Mouse (Mus musculus): ENCODE data around the gene Galm.

DNA sequence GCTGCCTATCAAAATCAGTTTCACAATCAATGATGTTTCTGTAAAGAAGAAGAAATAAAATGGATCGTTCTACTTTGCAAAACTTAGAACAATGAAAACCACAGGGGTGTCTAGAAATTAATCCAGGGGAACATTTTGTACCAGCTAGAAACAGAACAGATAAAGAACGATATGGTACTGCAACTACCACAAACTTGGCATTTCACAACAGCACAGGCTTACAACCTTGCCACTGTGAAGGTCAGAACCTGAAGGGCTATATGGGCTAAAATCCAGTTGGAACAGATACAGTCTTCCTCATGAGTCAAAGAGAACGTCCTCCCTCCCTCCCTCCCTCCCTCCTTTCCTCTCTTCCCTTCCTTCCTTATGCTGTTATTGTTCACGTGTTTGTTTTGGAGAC is 36.7 kb upstream of the Galm start:
- no peak for TF ChIP-seq CTCF (IDR thresholded peaks at IDR 0.05; ENCODE audit: control insufficient read depth, insufficient read depth, insufficient replicate concordance, low read depth, low read length)
- no peak for TF ChIP-seq POLR2A (IDR thresholded peaks at IDR 0.05; ENCODE audit: control insufficient read depth, low read depth, low read length)
